Mouse (Mus musculus): Measurements from ENCODE around the gene Plce1. TPM values are rescaled to one million over a fixed set of nuclear protein-coding genes. Genes with fewer than 3 reads are reported as not detected.

Gene Plce1
- total RNA-seq (2023) = 2.8 TPM

GRCm38 (mm10) chr19:38480731-38481621, at the start of gene Plce1:
TSS of gene Plce1 (plus strand) at chr19:38481109.

DNA sequence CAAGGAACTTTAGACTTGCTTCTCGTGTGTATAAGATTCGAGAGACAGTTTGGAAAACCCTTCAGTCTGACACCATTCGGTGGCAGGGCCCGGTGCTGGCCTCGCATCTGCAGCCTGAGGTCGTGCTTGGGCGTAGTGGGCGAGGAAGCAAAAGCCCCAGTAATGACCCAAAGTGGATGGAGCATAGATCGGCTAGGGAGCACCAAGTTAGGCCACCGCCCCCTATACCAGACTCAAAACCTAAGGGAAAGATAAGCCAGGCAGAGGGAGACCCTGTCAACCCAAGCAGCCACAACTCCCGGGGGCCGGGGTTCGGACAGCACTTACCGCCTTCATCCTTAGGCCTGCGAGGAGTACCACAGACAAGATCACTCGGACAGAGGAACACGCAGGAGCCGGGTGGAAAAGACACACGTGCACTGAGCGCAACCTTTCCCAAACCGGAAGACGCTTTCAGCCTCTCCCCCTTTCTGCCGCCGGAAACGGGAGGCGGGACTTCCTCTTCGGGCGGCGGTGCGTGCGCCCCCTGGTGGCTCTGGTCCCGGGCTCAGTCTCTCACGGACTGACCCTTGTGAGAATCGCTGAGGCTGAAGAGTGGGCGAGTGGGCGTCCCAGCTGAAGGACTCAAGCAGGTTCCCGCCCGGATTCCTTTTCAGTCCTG, 338.0 kb downstream of the Plce1 start, which contains the start of gene Noc3l:
Gene Noc3l (minus strand): TSS at position 472 of the 661 bp plus-strand sequence.

Other genes with a start within 250 kb of the Plce1 start
- gene Lgi1, start 216.6 kb upstream of the Plce1 start, total RNA-seq (2023) = not detected
- gene Slc35g1, start 85.1 kb upstream of the Plce1 start, total RNA-seq (2023) = 18.9 TPM

Measured in CD8-positive naive resting alpha-beta T cell, adult 57 days (primary cell).